Mouse (Mus musculus) forebrain, embryonic 14.5 days (tissue): ENCODE results near the gene Grin1. TPM values are rescaled to one million over a fixed set of nuclear protein-coding genes. Genes with fewer than 3 reads are reported as not detected.

Source experiments
- polyA plus RNA-seq: library from polyadenylated mRNA; unstranded; fragments of >200 nt; fragmentation: Nextera tagmentation; extraction: Ambion mirVana; gene quantifications from 2 replicates; pipeline ENCODE4 v1.2.1, GENCODE M21; 2014

Gene Grin1
- polyA plus RNA-seq, 1 experiment from 2014 or later: 17.0 TPM

Other genes with a start within 250 kb of the Grin1 start
- gene Entpd8, start 238.9 kb downstream of the Grin1 start, polyA plus RNA-seq: not detected in 2 replicates
- not detected in 2 replicates for gene Noxa1, start 224.0 kb downstream of the Grin1 start, polyA plus RNA-seq
- gene Nrarp, start 138.4 kb downstream of the Grin1 start, polyA plus RNA-seq: 18.6 and 22.1 TPM in 2 replicates
- 0.97 and 1.9 TPM in 2 replicates for gene Tor4a, start 122.3 kb downstream of the Grin1 start, polyA plus RNA-seq
- 68.8 and 73.5 TPM in 2 replicates for gene Nelfb, start 107.7 kb downstream of the Grin1 start, polyA plus RNA-seq
- gene Stpg3, start 104.5 kb downstream of the Grin1 start, polyA plus RNA-seq: not detected in 2 replicates
- gene Fam166a, start 100.4 kb downstream of the Grin1 start, polyA plus RNA-seq: 1.1 TPM in 1 of 2 replicates, not detected in the other
- gene Tubb4b, start 94.5 kb downstream of the Grin1 start, polyA plus RNA-seq: 392 and 409 TPM in 2 replicates
- gene Slc34a3, start 84.8 kb downstream of the Grin1 start, polyA plus RNA-seq: 0.10 TPM in 1 of 2 replicates, not detected in the other
- not detected in 2 replicates for gene Rnf224, start 82.4 kb downstream of the Grin1 start, polyA plus RNA-seq
- gene Rnf208, start 76.9 kb downstream of the Grin1 start, polyA plus RNA-seq: 67.4 and 98.5 TPM in 2 replicates
- not detected in 2 replicates for gene Cysrt1, start 76.7 kb downstream of the Grin1 start, polyA plus RNA-seq
- gene AL732309.1, start 72.3 kb downstream of the Grin1 start, polyA plus RNA-seq: 4.7 and 6.0 TPM in 2 replicates
- gene Tmem203, start 63.7 kb downstream of the Grin1 start, polyA plus RNA-seq: 14.7 and 17.4 TPM in 2 replicates
- gene Tprn, start 56.6 kb downstream of the Grin1 start, polyA plus RNA-seq: 6.6 and 9.9 TPM in 2 replicates
- 258 and 281 TPM in 2 replicates for gene Ssna1, start 46.7 kb downstream of the Grin1 start, polyA plus RNA-seq
- 105 and 123 TPM in 2 replicates for gene Anapc2, start 46.7 kb downstream of the Grin1 start, polyA plus RNA-seq
- not detected in 2 replicates for gene Tmem210, start 31.0 kb downstream of the Grin1 start, polyA plus RNA-seq
- 0.25 TPM in 1 of 2 replicates, not detected in the other for gene Lrrc26, start 29.3 kb downstream of the Grin1 start, polyA plus RNA-seq
- 69.5 and 87.7 TPM in 2 replicates for gene Man1b1, start 13.2 kb upstream of the Grin1 start, polyA plus RNA-seq
- 21.3 and 21.4 TPM in 2 replicates for gene Dpp7, start 37.2 kb upstream of the Grin1 start, polyA plus RNA-seq
- 5.8 and 7.8 TPM in 2 replicates for gene Uap1l1, start 46.5 kb upstream of the Grin1 start, polyA plus RNA-seq
- gene Sapcd2, start 53.1 kb upstream of the Grin1 start, polyA plus RNA-seq: 27.8 and 28.9 TPM in 2 replicates
- 1.9 and 2.5 TPM in 2 replicates for gene Entpd2, start 76.7 kb upstream of the Grin1 start, polyA plus RNA-seq
- gene Npdc1, start 80.2 kb upstream of the Grin1 start, polyA plus RNA-seq: 263 and 331 TPM in 2 replicates
- 0.21 TPM in 1 of 2 replicates, not detected in the other for gene Fut7, start 104.1 kb upstream of the Grin1 start, polyA plus RNA-seq
- gene Abca2, start 109.5 kb upstream of the Grin1 start, polyA plus RNA-seq: 6.7 and 11.9 TPM in 2 replicates
- gene Clic3, start 137.7 kb upstream of the Grin1 start, polyA plus RNA-seq: 1.1 and 2.2 TPM in 2 replicates
- 93.2 and 101 TPM in 2 replicates for gene Paxx, start 141.9 kb upstream of the Grin1 start, polyA plus RNA-seq
- gene Ptgds, start 150.9 kb upstream of the Grin1 start, polyA plus RNA-seq: 170 and 301 TPM in 2 replicates
- not detected in 2 replicates for gene Lcn12, start 174.7 kb upstream of the Grin1 start, polyA plus RNA-seq
- 77.9 and 102 TPM in 2 replicates for gene Fbxw5, start 181.6 kb upstream of the Grin1 start, polyA plus RNA-seq
- gene C8g, start 182.5 kb upstream of the Grin1 start, polyA plus RNA-seq: 4.0 and 4.1 TPM in 2 replicates
- 26.7 and 29.4 TPM in 2 replicates for gene Traf2, start 227.8 kb upstream of the Grin1 start, polyA plus RNA-seq
- gene Edf1, start 238.7 kb upstream of the Grin1 start, polyA plus RNA-seq: 369 and 370 TPM in 2 replicates